ENCODE assay signal across 19 mouse cellular contexts in the genomic region with DNA sequence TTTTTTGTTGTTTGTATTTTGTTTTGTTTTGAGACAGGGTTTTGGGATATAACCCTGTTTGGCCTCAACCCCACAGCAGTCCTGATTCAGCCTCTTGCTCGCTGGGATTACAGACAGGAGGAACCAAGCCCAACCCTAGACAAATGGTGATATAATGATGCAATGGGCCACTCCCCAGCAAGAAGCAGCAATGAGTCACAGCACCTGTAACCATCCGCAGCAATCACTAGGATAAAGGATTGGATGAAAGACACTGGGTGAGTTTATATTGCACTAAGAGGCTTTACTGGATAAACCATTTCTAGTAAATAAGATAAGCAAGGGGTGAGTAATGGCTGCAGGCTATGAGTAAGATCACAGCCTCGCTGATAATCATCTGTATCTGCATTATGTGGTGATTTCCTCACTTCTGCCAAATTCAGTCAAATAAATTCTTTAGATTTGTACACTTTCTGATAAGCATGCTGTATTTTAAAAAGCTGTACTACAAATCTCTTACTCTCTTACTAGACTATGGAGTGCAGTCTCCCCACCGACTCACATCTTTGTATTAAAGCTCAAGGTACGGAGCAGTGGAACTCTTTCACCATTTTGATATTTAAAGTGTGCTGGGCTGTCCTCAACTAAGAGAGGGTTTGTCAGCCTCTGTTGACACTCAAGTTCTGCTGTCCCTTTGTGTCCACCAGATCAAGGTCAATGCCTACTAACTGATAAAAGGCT. TPM values are rescaled to one million over a fixed set of nuclear protein-coding genes. Genes with fewer than 3 reads are reported as not detected.
DNase-seq lines count a peak whose midpoint lies in the region; ATAC-seq and TF ChIP-seq lines count a peak whose summit lies in the region.
"Had no signal": no experiment of that assay in that cellular context is flagged by ENCODE, and none has a peak within 500 bp of the region (broad histone marks: within the 10 kb centered on the region; RNA-seq: fewer than 3 reads in every experiment).

No protein-coding gene starts in this region.

- H3K4me3 ChIP-seq in E14TG2a.4 (replicated peaks; ENCODE audit: low read length) = peak overlapping the region; percentile 45; the same call in 1 of the 2 replicates
- H3K4me3 ChIP-seq: embryonic facial prominence, embryonic 13.5 days; hindbrain, embryonic 10.5 days; limb, embryonic 10.5 days had no signal

- H3K36me3 ChIP-seq in E14TG2a.4 (ENCODE audit: insufficient read depth, low read length) = no peaks in the 10 kb centered on the region
- H3K36me3 ChIP-seq: embryonic facial prominence, embryonic 13.5 days; hindbrain, embryonic 10.5 days; limb, embryonic 10.5 days had no signal

- no peak for TF ChIP-seq CTCF in E14TG2a.4 (conservative IDR thresholded peaks at IDR 0.05; ENCODE audit: low read length)

- no peaks in the 10 kb centered on the region for H3K27me3 ChIP-seq in E14TG2a.4 (ENCODE audit: insufficient read depth, low read length)
- H3K27me3 ChIP-seq: embryonic facial prominence, embryonic 13.5 days had no signal

- peak; percentile 41 for DNase-seq in 3T3-L1 (ENCODE audit: low read depth, low spot score)
- DNase-seq in R1 (ENCODE audit: low read depth, low spot score) = peak; percentile 75
- DNase-seq in cerebellum, postnatal 10 days = no peak
- DNase-seq in heart, postnatal 25 days (ENCODE audit: low spot score) = no peak
- DNase-seq: adrenal gland, postnatal 36 days; cerebellum, adult 2 months; gastrocnemius, postnatal 14 days; kidney, postnatal 36 days; lung, embryonic 14.5 days; lung, postnatal 36 days; spleen, adult 18-20 months; thymus, postnatal 4 days had no signal

- peaks cover 68% of the 10 kb centered on the region for H3K4me1 ChIP-seq in E14TG2a.4 (replicated peaks; ENCODE audit: low read depth, low read length)
- H3K4me1 ChIP-seq: embryonic facial prominence, embryonic 13.5 days; hindbrain, embryonic 10.5 days had no signal

- intact Hi-C loops in heart, postnatal 25 days (cut with DNase I) = no loop called here

- ATAC-seq in megakaryocyte, adult 5-6 weeks (ENCODE audit: poor library complexity, severe bottlenecking) = peak; percentile 33; the same call in 1 of the 2 replicates
- ATAC-seq in activated CD4-positive, CD25-positive, alpha-beta regulatory T cell, adult 4 months = no peak
- ATAC-seq: forebrain, embryonic 14.5 days had no signal

- H3K9me3 ChIP-seq in E14TG2a.4 (ENCODE audit: low read length) = no peaks in the 10 kb centered on the region
- H3K9me3 ChIP-seq: embryonic facial prominence, embryonic 13.5 days; hindbrain, embryonic 10.5 days; limb, embryonic 10.5 days had no signal

RNA-seq across cellular contexts. Expression of a gene that starts 57.6 kb away (rescaled TPM):
- total RNA-seq in megakaryocyte, adult 5-6 weeks (2015) = 32.3 and 38.4 TPM in 2 replicates
- total RNA-seq in megakaryocyte, adult 5-6 weeks (2017) = 18.6 and 22.3 TPM in 2 replicates
- total RNA-seq in heart, postnatal 25 days (2021) = 1 to 10 TPM; 8.9 to 9.5 TPM
- 10 to 100 TPM; 12.2 to 15.3 TPM for polyA plus RNA-seq in activated CD4-positive, CD25-positive, alpha-beta regulatory T cell, adult 4 months (2017; shearing (Covaris generic))

Comparison
In these comparisons a context has a peak if more than half of its experiments do, and no peak if none do; other contexts are left out.
1. DNase-seq: peak in 3T3-L1 (single experiment) and R1 (single experiment); none in cerebellum, postnatal 10 days (0 of 2) and heart, postnatal 25 days (single experiment).